Mouse (Mus musculus): ENCODE data around the gene Luc7l3. TPM values are rescaled to one million over a fixed set of nuclear protein-coding genes. Genes with fewer than 3 reads are reported as not detected.
A peak's percentile ranks its signal among the peaks of the same experiment; 100 is the strongest.

Luc7l3 gene
- polyA plus RNA-seq, 1 experiment from 2014 or later, result 113 TPM

- no peak overlapping the region for H3K27ac ChIP-seq (ENCODE audit: low read depth, low read length)
- H3K4me2 ChIP-seq (ENCODE audit: low read length), result no peak overlapping the region
- H3K4me1 ChIP-seq (ENCODE audit: control insufficient read depth, insufficient read depth, low read depth, low read length), result no peaks in the 10 kb centered on the region; the same call in 1 of the 2 replicates
- no peak overlapping the region for H3K9ac ChIP-seq (ENCODE audit: low read depth, low read length)
- 31% methylated on average over 3 of the region's 3 CpGs for WGBS
- H3K36me3 ChIP-seq (ENCODE audit: control insufficient read depth, insufficient read depth, low read length), result no peaks in the 10 kb centered on the region
- H3K27me3 ChIP-seq (replicated peaks; ENCODE audit: control insufficient read depth, insufficient read depth, low read length), result peaks cover 3% of the 10 kb centered on the region; the same call in 1 of the 2 replicates
- no peak overlapping the region for H3K4me3 ChIP-seq (ENCODE audit: low read length)
- H3K9me3 ChIP-seq (ENCODE audit: control insufficient read depth, low read length), result no peaks in the 10 kb centered on the region
- ATAC-seq, result no peak
Measured at GRCm38 (mm10) chr11:94351094-94351493, 29.3 kb upstream of the Luc7l3 start.

- ATAC-seq, result no peak
- WGBS, result 69% methylated on average over 1 of the region's 1 CpGs
- no peak overlapping the region for H3K4me3 ChIP-seq (ENCODE audit: low read length)
Measured at GRCm38 (mm10) chr11:94350337-94350736, 28.5 kb upstream of the Luc7l3 start.

GRCm38 (mm10) chr11:94349839-94350238 is 28.1 kb upstream of the Luc7l3 start:
- Histone ChIP-seq H3K9me3 (ENCODE audit: control insufficient read depth, low read length) (no peaks in the 10 kb centered on the region), H3K4me1 (ENCODE audit: control insufficient read depth, insufficient read depth, low read depth, low read length) (no peaks in the 10 kb centered on the region; the same call in 1 of the 2 replicates), H3K27ac (ENCODE audit: low read depth, low read length) (no peak overlapping the region), H3K9ac (ENCODE audit: low read depth, low read length) (no peak overlapping the region), H3K4me3 (ENCODE audit: low read length) (no peak overlapping the region), H3K4me2 (ENCODE audit: low read length) (no peak overlapping the region), H3K27me3 (replicated peaks; ENCODE audit: control insufficient read depth, insufficient read depth, low read length) (peaks cover 3% of the 10 kb centered on the region; the same call in 1 of the 2 replicates), H3K36me3 (ENCODE audit: control insufficient read depth, insufficient read depth, low read length) (no peaks in the 10 kb centered on the region)
- WGBS, result 88% methylated on average over 2 of the region's 2 CpGs
- no peak for ATAC-seq

More at GRCm38 (mm10) chr11:94350337-94350736, 28.5 kb upstream of the Luc7l3 start:
- no peak overlapping the region for H3K4me2 ChIP-seq (ENCODE audit: low read length)
- H3K9me3 ChIP-seq (ENCODE audit: control insufficient read depth, low read length), result no peaks in the 10 kb centered on the region
- no peaks in the 10 kb centered on the region; the same call in 1 of the 2 replicates for H3K4me1 ChIP-seq (ENCODE audit: control insufficient read depth, insufficient read depth, low read depth, low read length)
- H3K9ac ChIP-seq (ENCODE audit: low read depth, low read length), result no peak overlapping the region
- H3K36me3 ChIP-seq (ENCODE audit: control insufficient read depth, insufficient read depth, low read length), result no peaks in the 10 kb centered on the region
- peaks cover 3% of the 10 kb centered on the region; the same call in 1 of the 2 replicates for H3K27me3 ChIP-seq (replicated peaks; ENCODE audit: control insufficient read depth, insufficient read depth, low read length)
- H3K27ac ChIP-seq (ENCODE audit: low read depth, low read length), result no peak overlapping the region

- Histone ChIP-seq H3K9me3 (ENCODE audit: control insufficient read depth, low read length) (no peaks in the 10 kb centered on the region), H3K4me3 (ENCODE audit: low read length) (no peak overlapping the region), H3K27ac (ENCODE audit: low read depth, low read length) (no peak overlapping the region), H3K27me3 (replicated peaks; ENCODE audit: control insufficient read depth, insufficient read depth, low read length) (no peaks in the 10 kb centered on the region), H3K36me3 (ENCODE audit: control insufficient read depth, insufficient read depth, low read length) (no peaks in the 10 kb centered on the region), H3K4me2 (ENCODE audit: low read length) (no peak overlapping the region), H3K9ac (ENCODE audit: low read depth, low read length) (no peak overlapping the region), H3K4me1 (ENCODE audit: control insufficient read depth, insufficient read depth, low read depth, low read length) (peaks cover 8% of the 10 kb centered on the region)
- WGBS, result 87% methylated on average over 7 of the region's 7 CpGs
- ATAC-seq, result no peak
Measured at GRCm38 (mm10) chr11:94347063-94347575, 25.3 kb upstream of the Luc7l3 start.

GRCm38 (mm10) chr11:94346611-94347010 is 24.8 kb upstream of the Luc7l3 start:
- H3K27me3 ChIP-seq (replicated peaks; ENCODE audit: control insufficient read depth, insufficient read depth, low read length), result no peaks in the 10 kb centered on the region
- no peak overlapping the region for H3K9ac ChIP-seq (ENCODE audit: low read depth, low read length)
- H3K27ac ChIP-seq (ENCODE audit: low read depth, low read length), result no peak overlapping the region
- no peak for ATAC-seq
- H3K4me3 ChIP-seq (ENCODE audit: low read length), result no peak overlapping the region
- H3K4me2 ChIP-seq (ENCODE audit: low read length), result no peak overlapping the region
- H3K36me3 ChIP-seq (ENCODE audit: control insufficient read depth, insufficient read depth, low read length), result no peaks in the 10 kb centered on the region
- H3K9me3 ChIP-seq (ENCODE audit: control insufficient read depth, low read length), result no peaks in the 10 kb centered on the region
- WGBS, result 70% methylated on average over 3 of the region's 3 CpGs
- peaks cover 9% of the 10 kb centered on the region for H3K4me1 ChIP-seq (ENCODE audit: control insufficient read depth, insufficient read depth, low read depth, low read length)

- 83% methylated on average over 10 of the region's 10 CpGs for WGBS
- ATAC-seq, result no peak
- H3K27me3 ChIP-seq (replicated peaks; ENCODE audit: control insufficient read depth, insufficient read depth, low read length), result no peaks in the 10 kb centered on the region
- no peaks in the 10 kb centered on the region for H3K9me3 ChIP-seq (ENCODE audit: control insufficient read depth, low read length)
- H3K4me2 ChIP-seq (ENCODE audit: low read length), result no peak overlapping the region
- no peak overlapping the region for H3K4me3 ChIP-seq (ENCODE audit: low read length)
- peaks cover 9% of the 10 kb centered on the region for H3K4me1 ChIP-seq (ENCODE audit: control insufficient read depth, insufficient read depth, low read depth, low read length)
- H3K36me3 ChIP-seq (ENCODE audit: control insufficient read depth, insufficient read depth, low read length), result no peaks in the 10 kb centered on the region
- H3K27ac ChIP-seq (ENCODE audit: low read depth, low read length), result no peak overlapping the region
- H3K9ac ChIP-seq (ENCODE audit: low read depth, low read length), result no peak overlapping the region
Measured at GRCm38 (mm10) chr11:94345926-94346325, 24.1 kb upstream of the Luc7l3 start.

GRCm38 (mm10) chr11:94344470-94344869 is 22.7 kb upstream of the Luc7l3 start:
- H3K4me3 ChIP-seq (ENCODE audit: low read length), result no peak overlapping the region

GRCm38 (mm10) chr11:94343955-94344358 is 22.2 kb upstream of the Luc7l3 start:
- no peaks in the 10 kb centered on the region for H3K27me3 ChIP-seq (replicated peaks; ENCODE audit: control insufficient read depth, insufficient read depth, low read length)
- H3K9me3 ChIP-seq (ENCODE audit: control insufficient read depth, low read length), result no peaks in the 10 kb centered on the region
- H3K27ac ChIP-seq (ENCODE audit: low read depth, low read length), result peak overlapping the region; percentile 25; the same call in 1 of the 2 replicates
- H3K36me3 ChIP-seq (ENCODE audit: control insufficient read depth, insufficient read depth, low read length), result peaks cover 5% of the 10 kb centered on the region; the same call in 1 of the 2 replicates
- H3K4me2 ChIP-seq (ENCODE audit: low read length), result no peak overlapping the region
- H3K9ac ChIP-seq (ENCODE audit: low read depth, low read length), result 0 out of 2 replicates have a peak overlapping the region, but pooled peaks have one; percentile 24
- H3K4me1 ChIP-seq (ENCODE audit: control insufficient read depth, insufficient read depth, low read depth, low read length), result peaks cover 14% of the 10 kb centered on the region
- 16% methylated on average over 5 of the region's 5 CpGs for WGBS
- no peak overlapping the region for H3K4me3 ChIP-seq (ENCODE audit: low read length)
- peak; percentile 59 for ATAC-seq

More at GRCm38 (mm10) chr11:94344470-94344869, 22.7 kb upstream of the Luc7l3 start:
- Histone ChIP-seq H3K27me3 (replicated peaks; ENCODE audit: control insufficient read depth, insufficient read depth, low read length) (no peaks in the 10 kb centered on the region), H3K27ac (ENCODE audit: low read depth, low read length) (peak overlapping the region; percentile 29; the same call in 1 of the 2 replicates), H3K4me2 (ENCODE audit: low read length) (no peak overlapping the region), H3K9me3 (ENCODE audit: control insufficient read depth, low read length) (no peaks in the 10 kb centered on the region), H3K36me3 (ENCODE audit: control insufficient read depth, insufficient read depth, low read length) (0 out of 2 replicates have a peak, but pooled peaks cover 2% of the 10 kb centered on the region), H3K4me1 (ENCODE audit: control insufficient read depth, insufficient read depth, low read depth, low read length) (peaks cover 14% of the 10 kb centered on the region), H3K9ac (ENCODE audit: low read depth, low read length) (no peak overlapping the region)
- ATAC-seq, result no peak
- WGBS, result 61% methylated on average over 1 of the region's 1 CpGs

GRCm38 (mm10) chr11:94342114-94342905 is 20.5 kb upstream of the Luc7l3 start:
- no peak for ATAC-seq
- H3K4me1 ChIP-seq (ENCODE audit: control insufficient read depth, insufficient read depth, low read depth, low read length), result peaks cover 14% of the 10 kb centered on the region
- H3K27ac ChIP-seq (ENCODE audit: low read depth, low read length), result peak overlapping the region; percentile 14; the same call in 1 of the 2 replicates
- no peaks in the 10 kb centered on the region for H3K27me3 ChIP-seq (replicated peaks; ENCODE audit: control insufficient read depth, insufficient read depth, low read length)
- H3K9me3 ChIP-seq (ENCODE audit: control insufficient read depth, low read length), result no peaks in the 10 kb centered on the region
- H3K4me2 ChIP-seq (ENCODE audit: low read length), result no peak overlapping the region
- WGBS, result 16% methylated on average over 13 of the region's 13 CpGs
- no peak overlapping the region for H3K9ac ChIP-seq (ENCODE audit: low read depth, low read length)
- peaks cover 9% of the 10 kb centered on the region; the same call in 1 of the 2 replicates for H3K36me3 ChIP-seq (ENCODE audit: control insufficient read depth, insufficient read depth, low read length)
- H3K4me3 ChIP-seq (ENCODE audit: low read length), result no peak overlapping the region
